Mouse (Mus musculus): ENCODE measurements at regions not wholly inside any gene's neighbourhood (a gene's known extent, or its start where the extent isn't known, plus 50 kb on each side); places are given as distances from the start of the nearest gene placed in this dataset.

- Histone ChIP-seq H3K27ac (ENCODE audit: control insufficient read depth, low read depth, low read length) (no peak overlapping the region), H3K9ac (ENCODE audit: control insufficient read depth, low read depth, low read length, poor library complexity, severe bottlenecking) (no peak overlapping the region), H3K36me3 (ENCODE audit: control insufficient read depth in 1 of 2, insufficient read depth in 2 of 2, low read length in 2 of 2) (no peaks in the 10 kb centered on the region), H3K79me2 (ENCODE audit: control insufficient read depth, insufficient read depth, low read length, poor library complexity) (no peaks in the 10 kb centered on the region), H3K4me3 (ENCODE audit: control insufficient read depth in 1 of 2, insufficient read depth in 1 of 2, low read depth in 2 of 2, low read length in 2 of 2) (no peak overlapping the region), H3K27me3 (ENCODE audit: control insufficient read depth in 1 of 2, insufficient read depth in 2 of 2, low read length in 2 of 2) (no peaks in the 10 kb centered on the region), H3K4me1 (ENCODE audit: control insufficient read depth in 1 of 2, insufficient read depth in 2 of 2, low read length in 2 of 2) (no peaks in the 10 kb centered on the region), H3K9me3 (replicated peaks; ENCODE audit: insufficient read depth, low read length) (no peaks in the 10 kb centered on the region)
- no peak for TF ChIP-seq EP300 (IDR thresholded peaks at IDR 0.05; ENCODE audit: low read depth in 1 of 2, low read length in 2 of 2)
- TF ChIP-seq POLR2AphosphoS5 (IDR thresholded peaks at IDR 0.05; ENCODE audit: borderline replicate concordance, low read depth, low read length) = no peak
- TF ChIP-seq TAL1 (IDR thresholded peaks at IDR 0.05; ENCODE audit: low read length) = no peak
- no peak for TF ChIP-seq CTCF (IDR thresholded peaks at IDR 0.05 in 2 of 3, conservative IDR thresholded peaks at IDR 0.05 in 1 of 3; ENCODE audit: control insufficient read depth in 1 of 3, insufficient read depth in 1 of 3, low read depth in 2 of 3, low read length in 3 of 3, poor library complexity in 1 of 3, severe bottlenecking in 1 of 3)
- TF ChIP-seq MYC (IDR thresholded peaks at IDR 0.05; ENCODE audit: low read depth, low read length) = no peak
- TF ChIP-seq MEF2A (IDR thresholded peaks at IDR 0.05; ENCODE audit: extremely low read depth, insufficient replicate concordance, low read depth, low read length, poor library complexity, severe bottlenecking) = no peak
- no peak for TF ChIP-seq MAX (IDR thresholded peaks at IDR 0.05; ENCODE audit: low read length)
- no peak for TF ChIP-seq HCFC1 (IDR thresholded peaks at IDR 0.05; ENCODE audit: low read depth, low read length)
- TF ChIP-seq MXI1 (IDR thresholded peaks at IDR 0.05; ENCODE audit: low read depth, low read length) = no peak
- no peak for TF ChIP-seq MAFK (IDR thresholded peaks at IDR 0.05; ENCODE audit: borderline replicate concordance, low read depth, low read length)
- no peak for TF ChIP-seq NELFE (IDR thresholded peaks at IDR 0.05; ENCODE audit: low read depth, low read length)
- no peak for TF ChIP-seq USF1 (IDR thresholded peaks at IDR 0.05; ENCODE audit: low read depth, low read length)
- TF ChIP-seq ELF1 (IDR thresholded peaks at IDR 0.05; ENCODE audit: low read depth, low read length) = no peak
- no peak for TF ChIP-seq ZKSCAN1 (IDR thresholded peaks at IDR 0.05; ENCODE audit: low read depth, low read length)
- TF ChIP-seq RAD21 (IDR thresholded peaks at IDR 0.05; ENCODE audit: low read depth, low read length) = no peak
- TF ChIP-seq CHD1 (IDR thresholded peaks at IDR 0.05; ENCODE audit: low read depth, low read length) = no peak
- no peak for TF ChIP-seq ZMIZ1 (IDR thresholded peaks at IDR 0.05; ENCODE audit: low read depth, low read length)
- DNase-seq (ENCODE audit: low read depth, low spot score) = no peak
Observed at GRCm38 (mm10) chr9:50232958-50233510, 111.7 kb downstream of the Rpl10-ps3 start.

DNA sequence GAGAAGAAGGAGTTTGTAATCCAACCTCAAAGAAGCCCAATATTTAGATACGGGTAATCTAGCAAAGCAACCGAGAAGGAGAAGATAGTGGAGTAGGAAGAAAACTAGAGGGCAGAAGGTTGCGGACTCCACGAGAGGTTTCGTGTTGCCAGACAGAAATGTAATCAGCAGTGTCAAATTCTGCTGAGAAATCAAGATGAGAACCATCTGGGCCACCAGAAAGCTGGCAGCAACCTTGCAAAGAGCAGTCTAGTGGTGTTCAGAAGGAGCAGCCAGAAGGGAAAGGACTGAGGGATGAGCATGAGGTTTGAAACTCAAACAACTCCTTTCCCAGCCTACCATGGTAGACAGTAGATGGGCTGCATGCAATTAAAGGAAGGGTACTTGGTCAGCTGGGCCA lies 134.3 kb downstream of the Rpl10-ps3 start:
- no peaks in the 10 kb centered on the region for H3K27me3 ChIP-seq (ENCODE audit: control insufficient read depth in 1 of 2, insufficient read depth in 2 of 2, low read length in 2 of 2)
- DNase-seq (ENCODE audit: low read depth, low spot score) = no peak

More for the DNA sequence above, 134.3 kb downstream of the Rpl10-ps3 start:
- H3K27ac ChIP-seq (ENCODE audit: control insufficient read depth, low read depth, low read length) = no peak overlapping the region
- H3K36me3 ChIP-seq (ENCODE audit: control insufficient read depth in 1 of 2, insufficient read depth in 2 of 2, low read length in 2 of 2) = no peaks in the 10 kb centered on the region
- H3K4me3 ChIP-seq (ENCODE audit: control insufficient read depth in 1 of 2, insufficient read depth in 1 of 2, low read depth in 2 of 2, low read length in 2 of 2) = no peak overlapping the region
- no peaks in the 10 kb centered on the region for H3K4me1 ChIP-seq (ENCODE audit: control insufficient read depth in 1 of 2, insufficient read depth in 2 of 2, low read length in 2 of 2)
- no peaks in the 10 kb centered on the region for H3K79me2 ChIP-seq (ENCODE audit: control insufficient read depth, insufficient read depth, low read length, poor library complexity)
- no peak overlapping the region for H3K9ac ChIP-seq (ENCODE audit: control insufficient read depth, low read depth, low read length, poor library complexity, severe bottlenecking)
- no peaks in the 10 kb centered on the region for H3K9me3 ChIP-seq (replicated peaks; ENCODE audit: insufficient read depth, low read length)
- no peak for TF ChIP-seq POLR2AphosphoS2 (IDR thresholded peaks at IDR 0.05; ENCODE audit: low read length)

All from MEL (cell line).